Mouse (Mus musculus) MEL-GATA-1-ER (cell line): ENCODE measurements at regions not wholly inside any gene's neighbourhood (a gene's known extent, or its start where the extent isn't known, plus 50 kb on each side); places are given as distances from the start of the nearest gene placed in this dataset.
A peak's percentile ranks its signal among the peaks of the same experiment; 100 is the strongest.
"Not testable (repeated sequence)": the region's sequence is repeated elsewhere in the genome, so short reads cannot be mapped to it uniquely, and the experiment has no call there.

Source experiments
- DNase-seq: peaks from one replicate; pipeline ENCODE4 v3.0.0-alpha.2; 2012; ENCODE audit warnings: low read depth; ENCODE audit errors: extremely low read depth

DNA sequence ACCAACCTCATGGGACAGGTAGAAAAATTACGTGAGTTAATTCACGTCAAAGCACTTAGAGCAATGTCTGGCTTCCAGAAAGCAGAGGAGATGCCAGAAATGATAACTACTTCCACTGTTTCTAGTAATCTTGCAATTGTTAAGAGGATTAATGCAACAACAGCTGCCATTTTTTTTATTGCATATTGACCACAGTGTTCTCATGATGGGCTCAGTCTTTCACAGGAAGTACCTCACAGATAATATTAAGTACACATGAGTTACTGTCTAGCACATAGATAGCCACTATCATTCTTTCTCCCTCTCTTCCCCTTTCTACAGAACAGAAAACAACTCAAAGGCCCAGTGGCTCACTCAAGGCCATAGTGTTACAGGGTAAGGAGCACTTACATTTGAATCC lies 104.8 kb upstream of the Abca1 start:
- DNase-seq = peak; percentile 69

- no peak for DNase-seq
These were observed 104.1 kb upstream of the Abca1 start for GRCm38 (mm10) chr4:53263776-53264175.

DNA sequence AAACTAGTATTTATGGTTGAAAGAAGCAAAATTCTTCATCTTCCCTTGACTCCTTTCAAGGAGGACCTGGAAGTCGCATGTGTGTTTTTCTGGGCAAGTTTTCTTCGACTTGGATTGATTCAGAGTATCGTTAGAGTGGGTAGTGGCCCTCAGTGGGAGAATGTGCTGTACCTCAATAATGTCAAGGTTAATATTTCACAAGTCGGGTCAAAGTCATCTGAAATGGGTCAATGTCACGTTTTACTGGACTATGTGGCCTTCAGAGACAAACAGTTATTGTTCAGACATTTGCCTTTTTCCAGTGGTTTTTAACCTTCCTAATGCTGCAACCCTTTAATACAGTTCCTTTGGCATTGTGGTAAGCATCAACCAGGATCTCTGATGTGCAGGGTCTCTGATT lies 102.8 kb upstream of the Abca1 start:
- no peak for DNase-seq

- DNase-seq = no peak
These were observed 102.0 kb upstream of the Abca1 start for GRCm38 (mm10) chr4:53261556-53262140.

- DNase-seq = no peak
These were observed 99.3 kb upstream of the Abca1 start for GRCm38 (mm10) chr4:53258975-53259374.

DNA sequence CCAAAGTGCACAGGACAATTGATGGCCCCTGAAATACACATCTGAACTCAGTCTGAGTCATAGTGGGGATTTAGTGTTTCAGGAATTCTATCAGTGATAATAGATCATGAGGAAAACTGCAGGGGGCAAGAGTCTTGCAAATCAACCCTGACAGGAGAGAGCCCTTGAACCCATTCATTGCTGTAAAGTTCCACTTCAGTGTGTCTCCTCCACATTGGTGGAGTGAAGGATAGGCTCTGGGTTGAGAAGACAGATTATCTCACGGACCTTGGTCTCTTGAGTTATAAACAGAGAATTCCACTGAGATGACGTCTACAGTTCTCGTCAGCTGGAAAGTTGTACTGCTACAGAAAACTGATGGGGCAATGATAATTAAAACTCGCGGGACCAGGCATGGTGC lies 97.3 kb upstream of the Abca1 start:
- no peak for DNase-seq

DNA sequence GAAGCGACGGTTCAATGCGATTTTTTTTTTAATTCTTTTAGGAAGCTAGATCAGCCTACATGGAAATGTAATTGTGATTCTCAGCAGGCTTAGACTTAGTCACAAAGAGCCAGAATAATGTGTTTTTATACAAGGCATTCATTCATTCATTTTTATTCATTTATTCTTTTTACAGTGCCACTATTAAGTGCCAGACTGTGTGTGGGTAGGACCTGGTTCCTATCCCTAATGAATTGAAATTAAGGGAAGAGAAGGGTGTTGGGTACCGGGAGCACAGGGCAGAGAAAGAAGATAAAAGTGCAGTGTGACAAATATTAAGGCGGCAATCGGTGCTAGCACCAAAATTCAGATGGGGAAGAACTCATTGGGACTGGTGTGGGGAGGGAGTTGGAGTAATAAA lies 94.8 kb upstream of the Abca1 start:
- DNase-seq = no peak

DNA sequence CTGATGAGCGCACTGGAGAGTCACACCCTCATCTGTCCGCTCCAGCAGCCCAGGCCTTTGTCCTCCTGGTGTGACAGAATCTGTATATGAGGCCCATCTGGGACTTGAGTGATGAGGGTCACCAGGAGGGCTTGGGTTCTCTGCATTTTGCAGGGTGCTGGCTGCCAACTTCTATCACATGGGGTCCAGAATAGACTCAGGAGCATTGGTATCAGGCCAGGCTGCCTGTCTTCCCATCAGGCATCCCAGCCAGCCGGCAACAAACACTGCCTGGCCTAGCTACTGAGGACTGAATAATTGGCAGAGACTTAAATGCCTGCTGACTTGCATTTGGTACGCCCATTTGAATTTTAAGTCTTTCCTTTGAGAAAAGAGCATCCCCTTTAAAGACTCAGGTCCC lies 94.0 kb upstream of the Abca1 start:
- no peak for DNase-seq

GRCm38 (mm10) chr4:53250325-53250724 lies 90.6 kb upstream of the Abca1 start:
- DNase-seq = no peak

DNA sequence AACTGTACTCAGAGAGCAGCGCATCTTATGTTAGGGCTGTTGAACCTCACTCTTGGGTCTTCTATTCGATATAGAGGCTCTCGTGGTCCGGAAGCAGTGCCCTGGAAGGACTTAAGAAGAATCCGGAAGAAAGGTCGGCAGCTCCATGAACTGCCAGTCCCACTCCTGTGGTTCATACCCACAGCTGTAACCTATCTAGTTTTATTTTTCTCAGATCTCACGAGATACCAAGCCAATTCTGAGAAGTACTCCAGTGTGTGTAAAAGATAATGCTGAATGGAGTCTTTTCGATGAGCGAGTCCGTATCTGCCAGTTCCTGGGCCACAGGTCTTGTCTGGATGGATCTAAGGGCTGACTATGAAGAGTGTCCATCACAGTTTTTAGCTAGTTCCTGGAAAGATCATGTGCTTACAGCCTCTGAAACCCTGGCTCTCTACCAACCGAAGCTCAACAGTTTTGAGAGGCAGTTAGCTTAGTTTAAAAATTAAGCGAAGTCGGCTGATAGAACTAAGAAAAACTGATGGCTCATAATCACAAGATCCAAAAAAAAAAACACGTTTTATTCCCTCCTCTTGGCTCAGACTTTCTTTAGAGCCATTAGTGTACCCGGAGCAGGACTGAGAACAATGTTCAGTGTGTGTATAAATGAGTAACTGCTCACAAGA lies 86.5 kb upstream of the Abca1 start:
- DNase-seq = peak; percentile 74

- DNase-seq = no peak
These were observed 85.9 kb upstream of the Abca1 start for GRCm38 (mm10) chr4:53245553-53245952.

DNA sequence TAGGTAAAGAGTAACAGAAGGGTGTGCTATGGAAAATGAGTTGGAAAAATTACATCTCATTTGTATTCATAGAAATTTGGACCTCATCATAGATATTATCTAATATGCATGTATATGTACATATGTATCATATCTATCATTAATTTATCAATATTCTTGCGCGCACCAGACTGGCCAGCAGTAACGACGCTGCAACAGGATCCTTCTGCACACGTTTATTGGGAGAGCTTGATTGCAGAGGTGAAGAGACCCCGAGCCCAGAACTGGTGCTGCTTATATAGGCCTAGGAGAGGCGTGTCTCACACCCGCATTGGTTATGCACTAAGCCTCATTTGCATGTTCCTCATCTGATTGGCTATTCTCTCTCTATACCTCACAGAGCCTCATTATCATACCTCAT lies 83.8 kb upstream of the Abca1 start:
- DNase-seq = not testable (repeated sequence)

GRCm38 (mm10) chr4:53239856-53240255 lies 80.2 kb upstream of the Abca1 start:
- DNase-seq = peak; percentile 56

GRCm38 (mm10) chr4:53238314-53239259 lies 78.9 kb upstream of the Abca1 start:
- DNase-seq = peak; percentile 82

DNA sequence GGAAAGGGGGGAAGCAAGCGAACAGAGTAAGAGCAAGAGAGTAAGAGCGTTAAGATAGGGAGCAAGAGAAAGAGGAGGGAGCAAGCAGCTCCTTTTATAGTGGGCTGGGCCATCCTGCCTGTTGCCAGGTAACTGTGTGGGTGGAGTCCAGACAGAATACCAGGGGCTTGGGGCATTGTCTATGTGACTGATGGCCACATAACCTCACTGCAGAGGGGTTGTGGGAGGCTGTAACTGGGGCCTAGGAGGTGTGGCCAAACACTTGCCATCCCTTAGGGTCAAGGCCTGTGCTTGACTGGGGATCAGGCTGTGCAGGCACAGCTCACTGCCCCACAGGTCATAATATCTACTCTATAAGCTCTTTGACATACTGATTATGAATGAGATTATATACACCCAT lies 76.2 kb upstream of the Abca1 start:
- no peak for DNase-seq

DNA sequence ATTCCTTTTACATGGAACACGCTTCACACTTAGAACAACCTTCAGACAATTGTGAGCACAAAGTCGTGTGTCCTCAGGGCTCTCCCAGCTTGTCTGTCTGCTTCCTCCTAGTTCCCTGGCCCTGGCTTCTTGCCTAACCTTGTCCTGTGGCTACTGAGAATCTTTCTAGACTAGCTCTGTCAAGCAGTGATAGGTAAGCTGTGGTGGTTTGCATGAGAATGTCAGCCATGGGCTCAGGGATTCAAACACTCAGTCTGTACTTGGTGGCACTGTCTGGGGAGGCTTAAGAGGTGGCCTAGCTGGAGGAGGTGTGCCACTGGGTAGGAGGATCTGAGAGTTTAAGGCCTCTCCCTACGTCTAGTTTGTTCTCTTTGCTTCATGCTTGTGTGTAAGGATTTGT lies 72.7 kb upstream of the Abca1 start:
- no peak for DNase-seq

GRCm38 (mm10) chr4:53231867-53232266 lies 72.2 kb upstream of the Abca1 start:
- no peak for DNase-seq

- DNase-seq = no peak
These were observed 71.4 kb upstream of the Abca1 start for GRCm38 (mm10) chr4:53231046-53231445.

DNA sequence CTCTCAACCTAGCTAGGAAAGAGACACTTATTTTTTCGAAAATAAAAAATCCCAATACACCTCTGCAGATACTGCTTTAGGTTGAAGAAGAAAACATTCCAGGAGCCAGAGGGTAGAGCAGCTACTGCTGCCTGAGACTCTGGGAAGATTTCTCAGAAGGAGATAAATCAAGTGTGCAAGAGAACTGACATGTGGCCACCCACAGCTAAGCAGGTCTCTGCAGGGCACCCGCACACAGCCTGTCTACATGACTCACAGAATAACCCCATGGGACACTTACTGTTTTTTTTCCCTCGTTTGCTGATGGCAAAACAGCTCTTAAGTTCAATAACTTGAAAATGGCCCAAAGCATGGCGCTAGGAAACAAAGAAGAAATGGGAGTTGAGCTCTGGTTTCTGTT lies 68.7 kb upstream of the Abca1 start:
- DNase-seq = no peak

GRCm38 (mm10) chr4:53227771-53228170 lies 68.1 kb upstream of the Abca1 start:
- DNase-seq = no peak

DNA sequence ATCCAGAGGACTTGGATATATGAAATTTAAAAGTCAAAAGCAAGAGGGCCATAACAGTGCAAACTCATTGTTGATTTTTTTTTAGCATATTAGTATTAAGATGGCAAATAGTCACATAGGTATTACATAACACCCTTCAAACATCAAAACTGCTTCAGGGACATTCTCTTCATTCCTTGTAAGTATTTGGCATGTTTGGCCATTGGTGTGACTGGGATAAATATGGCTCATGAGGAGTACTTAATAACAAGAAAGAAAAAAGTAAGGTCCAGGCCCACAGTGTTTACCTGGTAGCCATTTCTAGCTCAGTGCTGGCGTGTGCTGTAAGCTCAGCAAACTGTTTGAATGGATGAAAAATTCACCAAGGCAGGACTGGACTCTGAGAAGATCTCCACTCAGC lies 67.4 kb upstream of the Abca1 start:
- no peak for DNase-seq

GRCm38 (mm10) chr4:53226376-53226775 lies 66.7 kb upstream of the Abca1 start:
- no peak for DNase-seq
